Mouse (Mus musculus): ENCODE measurements around the gene Olfr1102.

DNA sequence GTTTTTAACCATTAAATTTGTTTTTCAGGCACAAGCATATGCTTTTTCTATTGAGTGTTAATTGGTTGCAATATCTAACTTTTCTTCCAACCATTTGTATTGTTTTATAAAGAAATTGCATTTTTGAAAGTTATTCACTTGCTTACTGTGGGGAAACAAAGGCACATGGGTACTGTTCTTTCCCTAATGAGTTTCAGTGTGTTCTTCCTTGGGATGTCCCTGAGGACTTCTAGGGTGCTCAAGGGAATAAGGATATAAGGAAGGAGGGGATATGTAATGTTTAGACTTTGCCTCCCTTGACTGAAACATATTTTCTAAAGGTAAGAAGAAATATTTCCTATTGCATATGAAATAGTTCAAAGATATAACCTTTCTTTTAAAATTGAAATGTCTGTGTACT lies at the start of gene Olfr1102:
- TF ChIP-seq POLR2A (IDR thresholded peaks at IDR 0.05; ENCODE audit: control insufficient read depth, low read depth, low read length), result no peak
- TF ChIP-seq CTCF (IDR thresholded peaks at IDR 0.05; ENCODE audit: control insufficient read depth, insufficient read depth, insufficient replicate concordance, low read depth, low read length), result no peak

Measured in testis, adult 2 months (tissue).